Mouse (Mus musculus) thymus, adult 2 months (tissue): ENCODE results near the gene Pax8. TPM values are rescaled to one million over a fixed set of nuclear protein-coding genes. Genes with fewer than 3 reads are reported as not detected.

Experiments used
- DNase-seq: peaks from one replicate; pipeline ENCODE4 v3.0.0; 2021
- H3K27ac ChIP-seq: fragments of 200-500 bp; 2 replicates; pipeline ENCODE4 v1.5.1; 2012; ENCODE audit warnings: low read length, control low read depth; ENCODE audit not compliant: control insufficient read depth, insufficient read depth
- H3K27me3 ChIP-seq: fragments of 200-500 bp; 2 replicates; pipeline ENCODE4 v1.6.1; 2012; ENCODE audit warnings: mild to moderate bottlenecking, low read length, moderate library complexity, mixed read lengths; ENCODE audit not compliant: control insufficient read depth, insufficient read depth
- H3K36me3 ChIP-seq: fragments of 200-500 bp; 2 replicates; pipeline ENCODE4 v1.6.1; 2012; ENCODE audit warnings: mild to moderate bottlenecking, low read length, moderate library complexity; ENCODE audit not compliant: control insufficient read depth, insufficient read depth
- H3K4me1 ChIP-seq: fragments of 200-500 bp; replicated peaks from 2 replicates; pipeline ENCODE4 v1.6.1; 2012; ENCODE audit warnings: low read length; ENCODE audit not compliant: control insufficient read depth, insufficient read depth
- H3K4me3 ChIP-seq: fragments of 200-500 bp; 2 replicates; pipeline ENCODE4 v1.5.1; 2012; ENCODE audit warnings: mild to moderate bottlenecking, low read length, control low read depth, moderate library complexity; ENCODE audit not compliant: control insufficient read depth, insufficient read depth
- CTCF ChIP-seq: fragments of 200-500 bp; IDR thresholded peaks from 2 replicates; pipeline ENCODE4 v1.5.1; 2012; ENCODE audit warnings: mild to moderate bottlenecking, control low read depth, low read length, moderate library complexity, borderline replicate concordance; ENCODE audit not compliant: control insufficient read depth, poor library complexity, insufficient read depth; ENCODE audit errors: extremely low read depth
- POLR2A ChIP-seq: fragments of 200-500 bp; IDR thresholded peaks from 2 replicates; pipeline ENCODE4 v1.6.1; 2012; ENCODE audit warnings: mild to moderate bottlenecking, low read length, control low read depth, moderate library complexity; ENCODE audit not compliant: control insufficient read depth, poor library complexity, insufficient read depth; ENCODE audit errors: extremely low read depth
- WGBS: fragments of 180-500 bp; shearing (Covaris S2); methylation state at CpG from one replicate; pipeline ENCODE4 v1.1.7; 2018; 5-methylcytosine and 5-hydroxymethylcytosine counted together
- polyA plus RNA-seq: library from polyadenylated mRNA; depleted of rRNA; stranded (reverse); fragments of >200 nt; gene quantifications from 2 replicates; pipeline ENCODE4 v1.2.3, GENCODE M21; 2012

The Pax8 gene
- polyA plus RNA-seq, 1 experiment = 0.08 TPM

- H3K4me3 ChIP-seq = no peak overlapping the region
- no peak for DNase-seq
- H3K4me1 ChIP-seq = no peaks in the 10 kb centered on the region
- no peak overlapping the region for H3K27ac ChIP-seq
- no peaks in the 10 kb centered on the region for H3K36me3 ChIP-seq
- H3K27me3 ChIP-seq = no peaks in the 10 kb centered on the region
- TF ChIP-seq POLR2A = no peak
- TF ChIP-seq CTCF = no peak
Observed at GRCm38 (mm10) chr2:24441899-24442298, 33.5 kb downstream of the Pax8 start.

GRCm38 (mm10) chr2:24440056-24440455 is 35.3 kb downstream of the Pax8 start:
- 84% methylated on average over 2 of the region's 2 CpGs for WGBS
- H3K27me3 ChIP-seq = no peaks in the 10 kb centered on the region
- no peak overlapping the region for H3K27ac ChIP-seq
- no peaks in the 10 kb centered on the region for H3K36me3 ChIP-seq
- no peak for DNase-seq
- no peaks in the 10 kb centered on the region for H3K4me1 ChIP-seq
- TF ChIP-seq CTCF = no peak
- TF ChIP-seq POLR2A = no peak
- H3K4me3 ChIP-seq = no peak overlapping the region

- Histone ChIP-seq H3K27ac (no peak overlapping the region), H3K27me3 (no peaks in the 10 kb centered on the region), H3K4me3 (no peak overlapping the region), H3K4me1 (no peaks in the 10 kb centered on the region), H3K36me3 (no peaks in the 10 kb centered on the region)
- TF ChIP-seq CTCF (no peak), POLR2A (no peak)
- 76% methylated on average over 11 of the region's 11 CpGs for WGBS
- no peak for DNase-seq
Observed at GRCm38 (mm10) chr2:24435699-24436098, 39.7 kb downstream of the Pax8 start.

GRCm38 (mm10) chr2:24434670-24435069 is 40.7 kb downstream of the Pax8 start:
- Histone ChIP-seq H3K27ac (no peak overlapping the region), H3K27me3 (no peaks in the 10 kb centered on the region), H3K4me1 (no peaks in the 10 kb centered on the region), H3K4me3 (no peak overlapping the region), H3K36me3 (no peaks in the 10 kb centered on the region)
- 80% methylated on average over 2 of the region's 2 CpGs for WGBS
- DNase-seq = no peak
- TF ChIP-seq POLR2A (no peak), CTCF (no peak)

- no peak overlapping the region for H3K27ac ChIP-seq
- no peaks in the 10 kb centered on the region for H3K36me3 ChIP-seq
- TF ChIP-seq POLR2A (no peak), CTCF (no peak)
- H3K4me1 ChIP-seq = no peaks in the 10 kb centered on the region
- WGBS = 64% methylated on average over 4 of the region's 4 CpGs
- DNase-seq = no peak
- H3K4me3 ChIP-seq = no peak overlapping the region
- H3K27me3 ChIP-seq = no peaks in the 10 kb centered on the region
Observed at GRCm38 (mm10) chr2:24429806-24430205, 45.6 kb downstream of the Pax8 start.

- WGBS = 86% methylated on average over 12 of the region's 12 CpGs
- Histone ChIP-seq H3K4me3 (no peak overlapping the region), H3K27me3 (no peaks in the 10 kb centered on the region), H3K27ac (no peak overlapping the region), H3K4me1 (no peaks in the 10 kb centered on the region), H3K36me3 (no peaks in the 10 kb centered on the region)
- DNase-seq = no peak
- no peak for TF ChIP-seq CTCF
- TF ChIP-seq POLR2A = no peak
Observed at GRCm38 (mm10) chr2:24427866-24428675, 47.3 kb downstream of the Pax8 start.
